Mouse (Mus musculus) myocyte (in vitro differentiated cells): ENCODE data around the gene Epha4.

Experiments used
- CEBPB ChIP-seq: IDR thresholded peaks from 2 replicates; pipeline ENCODE4 v1.6.1; 2011; ENCODE audit warnings: mild to moderate bottlenecking, moderate library complexity; ENCODE audit not compliant: poor library complexity, insufficient read depth, severe bottlenecking
- E2F4 ChIP-seq: IDR thresholded peaks from one replicate; pipeline ENCODE4 v1.6.1; 2011; ENCODE audit warnings: mild to moderate bottlenecking, control low read depth, moderate library complexity; ENCODE audit not compliant: insufficient read depth
- MAX ChIP-seq: IDR thresholded peaks from one replicate; pipeline ENCODE4 v1.6.1; 2011; ENCODE audit warnings: low read depth, mild to moderate bottlenecking, control low read depth
- MYOD1 ChIP-seq, 3 experiments: IDR thresholded peaks; one replicate each; pipeline ENCODE4 v1.6.1; 2011; ENCODE audit warnings: control low read depth in 2 of 3, low read depth in 2 of 3, mild to moderate bottlenecking in 2 of 3, moderate library complexity in 1 of 3; ENCODE audit not compliant: insufficient read length in 2 of 3, control insufficient read depth in 1 of 3
- MYOG ChIP-seq, 3 experiments: IDR thresholded peaks; one replicate each; pipeline ENCODE4 v1.6.1; 2011; ENCODE audit warnings: control low read depth in 2 of 3, low read depth in 2 of 3, mild to moderate bottlenecking in 2 of 3; ENCODE audit not compliant: insufficient read length in 2 of 3, control insufficient read depth in 1 of 3, insufficient read depth in 1 of 3
- POLR2A ChIP-seq: IDR thresholded peaks from one replicate; pipeline ENCODE4 v1.6.1; 2011; ENCODE audit warnings: low read depth, mild to moderate bottlenecking, control low read depth, moderate library complexity; ENCODE audit not compliant: insufficient read length
- TCF12 ChIP-seq: IDR thresholded peaks from one replicate; pipeline ENCODE4 v1.6.1; 2011; ENCODE audit warnings: mild to moderate bottlenecking, control low read depth; ENCODE audit not compliant: poor library complexity, insufficient read depth, severe bottlenecking
- TCF3 ChIP-seq: IDR thresholded peaks from one replicate; pipeline ENCODE4 v1.6.1; 2011; ENCODE audit warnings: low read depth, control low read depth; ENCODE audit not compliant: insufficient read length
- USF1 ChIP-seq: IDR thresholded peaks from one replicate; pipeline ENCODE4 v1.6.1; 2011; ENCODE audit warnings: low read depth, mild to moderate bottlenecking, control low read depth, moderate library complexity

GRCm38 (mm10) chr1:77407417-77407816 lies 107.5 kb downstream of the Epha4 start:
- TF ChIP-seq POLR2A, result no peak
- TF ChIP-seq MYOG (IDR thresholded peaks at IDR 0.05; ENCODE audit: control insufficient read depth in 1 of 3, insufficient read depth in 1 of 3, insufficient read length in 2 of 3, low read depth in 2 of 3), result no peak
- TF ChIP-seq TCF3, result no peak
- no peak for TF ChIP-seq CEBPB
- no peak for TF ChIP-seq E2F4
- no peak for TF ChIP-seq MYOD1 (IDR thresholded peaks at IDR 0.05; ENCODE audit: control insufficient read depth in 1 of 3, insufficient read length in 2 of 3, low read depth in 2 of 3)
- no peak for TF ChIP-seq MAX
- TF ChIP-seq USF1, result no peak
- TF ChIP-seq TCF12, result no peak
